Mouse (Mus musculus): ENCODE measurements around the gene Zic1.

Gene Zic1

GRCm38 (mm10) chr9:91384136-91384500 is 18.5 kb upstream of the Zic1 start:
- DNase-seq (ENCODE audit: low read depth) = no peak

DNA sequence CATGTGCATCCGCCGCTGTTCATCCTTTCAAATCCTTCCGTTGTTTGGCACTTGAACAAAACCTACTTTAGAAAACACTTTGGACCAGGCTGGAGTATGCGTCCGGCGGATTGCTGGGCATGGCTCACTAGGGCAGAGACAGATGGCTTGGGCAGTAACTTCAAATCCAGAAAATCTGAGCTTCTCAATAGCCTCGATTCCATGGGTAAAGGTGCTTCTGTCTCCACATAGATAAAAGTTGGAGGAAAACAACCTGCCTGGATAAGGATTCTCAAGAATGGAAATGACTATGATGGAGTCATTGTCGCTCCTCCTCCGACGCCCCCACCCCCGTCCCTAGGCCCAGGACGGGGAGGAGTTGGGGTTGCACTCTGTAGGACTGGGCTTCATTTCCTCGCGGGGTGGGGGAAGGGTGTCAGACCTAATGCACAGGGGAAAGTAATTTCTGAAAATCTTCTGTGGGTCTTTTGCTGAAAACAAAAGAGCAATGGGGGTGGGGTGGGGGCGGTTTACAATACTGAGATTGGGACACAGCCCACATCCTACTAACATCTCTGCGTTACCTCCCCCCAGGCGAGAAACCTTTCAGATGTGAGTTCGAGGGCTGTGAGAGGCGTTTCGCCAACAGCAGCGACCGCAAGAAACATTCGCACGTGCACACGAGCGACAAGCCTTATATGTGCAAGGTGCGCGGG is 18.0 kb upstream of the Zic1 start:
- no peak for DNase-seq (ENCODE audit: low read depth)

DNA sequence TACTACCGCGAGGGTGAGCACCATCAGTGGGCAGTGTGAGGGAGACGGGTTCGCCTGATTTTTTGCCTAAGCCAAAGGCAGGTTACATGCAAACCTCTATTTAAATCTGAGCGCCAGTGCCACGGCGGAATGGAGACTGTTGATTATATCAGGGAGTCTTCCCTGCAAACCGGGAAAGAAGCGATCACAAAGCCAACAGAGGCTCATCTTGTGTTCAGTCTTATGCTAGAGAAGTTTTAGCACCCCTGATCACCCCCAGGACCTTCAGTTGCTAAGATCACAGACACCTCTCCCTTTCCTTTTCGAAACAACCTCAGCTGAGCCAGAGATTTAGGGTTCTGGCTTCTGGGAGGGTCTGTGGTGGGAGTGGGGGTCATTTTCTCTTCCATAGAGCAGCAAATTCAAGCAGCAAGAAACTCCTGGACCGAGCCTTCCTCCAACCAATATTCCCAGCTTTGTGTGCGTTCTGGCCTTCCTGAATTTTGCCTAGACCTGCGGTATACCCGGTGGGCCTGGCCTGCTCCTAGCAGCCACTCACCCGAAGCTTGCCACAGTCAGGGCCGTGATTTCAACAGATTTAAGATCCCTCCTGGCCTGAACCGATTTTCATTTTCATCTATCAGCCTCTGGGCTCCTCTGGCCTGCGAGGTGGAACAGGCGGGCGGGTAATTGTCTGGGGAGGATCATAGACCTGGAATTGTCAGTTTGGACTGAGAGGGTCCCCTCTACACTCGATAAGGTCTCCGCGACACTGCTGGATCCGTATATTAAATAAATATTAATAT is 17.1 kb upstream of the Zic1 start:
- no peak for DNase-seq (ENCODE audit: low read depth)

- DNase-seq (ENCODE audit: low read depth) = no peak
These were observed 16.4 kb upstream of the Zic1 start for GRCm38 (mm10) chr9:91382111-91382379.

- DNase-seq (ENCODE audit: low read depth) = no peak
These were observed 15.9 kb upstream of the Zic1 start for GRCm38 (mm10) chr9:91381284-91382110.

DNA sequence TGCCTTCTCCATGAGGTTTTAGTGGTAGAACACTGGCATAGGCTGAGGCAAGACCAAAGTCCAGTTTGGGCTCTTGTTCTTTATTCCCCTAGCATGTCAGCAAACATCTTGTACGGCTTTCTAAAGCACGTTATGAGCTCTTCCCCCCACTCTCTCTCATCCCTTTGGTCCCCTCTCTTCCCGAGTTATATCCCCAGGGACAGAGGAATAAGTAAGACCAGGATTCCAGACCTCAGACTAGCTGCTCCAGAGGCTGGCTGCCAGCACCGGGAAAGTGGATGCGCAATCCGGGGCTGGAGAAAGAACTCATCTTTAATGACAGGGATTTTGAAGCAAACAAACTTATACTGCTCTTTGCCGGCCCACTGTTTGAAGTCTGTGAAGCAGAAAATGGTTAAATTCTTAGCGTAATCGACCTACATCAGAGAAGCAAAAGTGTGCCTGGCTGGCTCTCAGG is 14.9 kb upstream of the Zic1 start:
- no peak for DNase-seq (ENCODE audit: low read depth)

DNA sequence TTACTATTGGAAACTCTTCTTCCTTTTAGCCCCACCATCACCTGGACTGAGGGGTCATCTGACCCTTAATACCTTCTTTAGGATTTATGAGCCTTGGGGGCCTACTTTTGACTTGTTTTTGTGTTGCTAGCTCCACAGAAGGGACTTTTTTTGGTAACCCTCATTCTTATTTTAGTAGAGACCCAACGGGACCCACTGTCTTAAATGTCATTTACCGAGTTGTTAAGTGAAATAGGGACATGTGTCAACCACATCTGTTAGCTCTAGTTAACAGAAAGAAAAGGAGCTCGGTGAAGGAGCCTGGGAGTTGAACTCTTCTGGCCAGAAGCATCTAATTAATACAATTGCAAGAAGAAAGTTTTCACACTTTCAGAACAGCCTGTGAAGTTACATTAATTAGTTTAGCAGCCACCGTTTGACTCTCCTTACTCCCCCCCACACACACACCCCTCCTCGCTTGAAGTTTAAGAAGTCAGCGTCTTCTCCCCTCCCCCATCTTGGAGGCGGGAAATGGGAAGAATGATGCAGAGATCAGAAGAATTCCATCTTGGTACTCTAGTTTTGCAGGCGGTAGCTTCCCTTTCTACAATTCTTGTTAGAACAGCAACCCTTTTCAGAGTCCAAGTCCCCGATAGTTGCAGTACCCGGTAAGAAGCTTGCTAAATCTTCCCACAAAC is 14.3 kb upstream of the Zic1 start:
- DNase-seq (ENCODE audit: low read depth) = no peak

DNA sequence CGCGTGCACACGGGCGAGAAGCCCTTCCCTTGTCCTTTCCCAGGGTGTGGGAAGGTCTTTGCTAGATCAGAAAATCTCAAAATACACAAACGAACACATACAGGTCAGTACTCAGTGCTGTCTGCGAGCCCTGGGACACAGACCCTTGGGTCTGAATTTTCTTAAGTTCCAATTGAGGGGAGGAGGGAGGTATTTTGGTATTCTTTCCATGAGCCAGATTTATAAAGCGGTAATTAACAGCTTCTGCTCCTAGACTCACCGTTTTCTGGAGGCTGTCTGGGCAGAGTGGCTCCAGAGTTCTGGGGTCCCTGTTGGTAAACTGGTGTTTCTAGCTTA is 13.7 kb upstream of the Zic1 start:
- DNase-seq (ENCODE audit: low read depth) = no peak

- DNase-seq (ENCODE audit: low read depth) = no peak
These were observed 13.0 kb upstream of the Zic1 start for GRCm38 (mm10) chr9:91378411-91379299.

DNA sequence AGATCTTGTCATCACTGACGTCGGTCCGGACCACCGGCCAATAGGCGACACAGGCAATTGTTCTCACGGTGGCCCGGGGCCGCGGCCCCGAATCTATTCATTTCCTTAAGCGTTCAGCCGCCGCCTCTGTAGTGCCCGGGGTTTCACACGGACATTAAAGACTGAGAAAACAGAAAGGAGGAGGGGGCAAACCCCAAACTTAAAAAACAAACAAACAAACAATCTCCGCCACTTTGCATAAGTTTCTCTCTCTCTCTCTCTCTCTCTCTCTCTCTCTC is 12.2 kb upstream of the Zic1 start:
- DNase-seq (ENCODE audit: low read depth) = no peak

DNA sequence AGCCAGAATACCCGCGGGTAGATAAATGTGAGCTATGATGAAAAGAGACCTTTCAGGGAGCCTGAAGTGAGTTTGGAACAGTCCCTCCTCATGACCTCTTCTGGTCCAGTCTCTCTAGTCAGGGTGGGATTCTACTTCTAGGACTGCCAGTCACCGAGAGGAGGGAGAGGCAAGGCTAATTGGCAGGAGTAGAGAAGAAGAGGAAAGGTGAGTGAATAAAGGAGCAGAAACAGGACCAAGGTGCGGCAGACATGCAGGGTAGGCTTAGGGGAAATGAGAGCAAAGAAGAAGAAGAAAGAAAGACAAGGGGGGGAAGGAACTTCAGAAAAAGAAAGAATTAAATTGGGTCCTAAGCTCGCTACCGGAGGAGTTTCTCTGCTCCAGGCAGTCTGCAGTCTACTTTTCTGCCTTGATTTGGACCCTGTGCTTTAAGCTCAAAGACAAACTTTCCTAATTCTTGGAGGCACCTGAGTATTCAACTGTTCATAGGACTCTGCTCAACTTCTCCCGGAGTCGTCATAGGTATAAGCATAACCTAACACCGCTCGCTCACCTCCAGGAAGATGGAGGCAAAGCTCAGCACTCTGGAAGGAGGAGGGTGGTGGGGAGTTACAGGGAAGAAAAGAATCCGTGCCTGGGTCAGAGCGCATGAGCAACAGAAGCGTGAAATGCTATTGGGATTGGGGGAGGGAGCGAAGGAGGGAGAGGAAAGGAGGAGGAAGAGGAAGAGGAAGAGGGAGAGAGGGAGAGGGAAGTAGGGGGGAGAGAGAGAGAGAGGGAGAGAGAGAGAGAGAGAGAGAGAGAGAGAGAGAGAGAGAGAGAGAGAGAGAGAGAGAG is 11.6 kb upstream of the Zic1 start:
- no peak for DNase-seq (ENCODE audit: low read depth)

GRCm38 (mm10) chr9:91374665-91375064 is 9.1 kb upstream of the Zic1 start:
- DNase-seq (ENCODE audit: low read depth) = no peak

- DNase-seq (ENCODE audit: low read depth) = no peak
These were observed 8.4 kb upstream of the Zic1 start for GRCm38 (mm10) chr9:91373811-91374575.

DNA sequence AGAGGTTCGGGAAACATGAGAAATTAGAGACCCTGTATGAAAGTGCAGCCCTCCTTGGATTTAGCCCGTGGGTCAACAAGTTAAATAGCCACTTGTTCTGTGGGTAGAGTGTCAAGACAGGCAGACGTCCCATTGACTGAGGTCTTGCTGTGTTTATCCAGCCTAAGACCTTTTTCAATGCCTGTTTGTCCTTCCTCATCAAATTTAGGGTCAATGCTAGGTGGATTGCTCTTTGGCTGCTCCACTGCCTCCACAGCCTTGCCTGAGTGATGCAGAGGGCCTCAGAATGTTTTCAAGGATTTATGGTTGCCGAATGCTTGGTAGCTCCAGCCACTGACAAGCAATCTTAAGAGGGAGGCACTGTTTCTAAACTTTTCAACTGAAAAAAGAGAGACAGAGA is 6.0 kb upstream of the Zic1 start:
- no peak for DNase-seq (ENCODE audit: low read depth)

GRCm38 (mm10) chr9:91371011-91371410 is 5.4 kb upstream of the Zic1 start:
- no peak for DNase-seq (ENCODE audit: low read depth)

- no peak for DNase-seq (ENCODE audit: low read depth)
These were observed 4.6 kb upstream of the Zic1 start for GRCm38 (mm10) chr9:91370191-91370708.

GRCm38 (mm10) chr9:91369293-91369991 is 3.8 kb upstream of the Zic1 start:
- no peak for DNase-seq (ENCODE audit: low read depth)

GRCm38 (mm10) chr9:91368946-91369292 is 3.3 kb upstream of the Zic1 start:
- DNase-seq (ENCODE audit: low read depth) = no peak

GRCm38 (mm10) chr9:91368150-91368549 is 2.5 kb upstream of the Zic1 start:
- DNase-seq (ENCODE audit: low read depth) = no peak

Data from NIH3T3 (cell line).